ENCODE assay signal across 8 mouse cellular contexts in the genomic region with DNA sequence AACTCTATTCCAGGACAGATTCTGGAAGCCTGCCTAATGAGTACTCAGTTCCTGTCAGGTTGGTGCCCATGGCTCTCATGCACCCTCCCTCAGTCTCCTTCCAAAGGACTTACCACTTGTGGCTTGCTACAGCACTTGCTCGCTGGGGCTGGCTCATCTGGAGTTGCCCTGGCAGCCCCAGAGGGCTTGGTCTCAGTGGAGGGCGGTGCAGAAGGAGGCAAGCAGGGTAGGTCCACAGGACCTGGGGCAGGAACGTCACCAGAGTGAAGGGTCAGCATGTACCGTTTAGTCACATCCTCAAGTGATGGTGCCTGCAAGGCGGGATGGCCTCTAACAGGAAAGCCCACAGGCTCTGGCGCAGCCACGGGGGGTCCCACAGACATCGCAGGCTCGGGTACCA. TPM values are rescaled to one million over a fixed set of nuclear protein-coding genes. Genes with fewer than 3 reads are reported as not detected.
DNase-seq lines count a peak whose midpoint lies in the region; ATAC-seq and TF ChIP-seq lines count a peak whose summit lies in the region.

No protein-coding gene starts in this region.

- H3K4me3 ChIP-seq in left cerebral cortex, adult 2 months, result peak overlapping the region; percentile 20
- peak overlapping the region; percentile 85 for H3K4me3 ChIP-seq in hindbrain, embryonic 10.5 days
- peak overlapping the region; percentile 65 for H3K4me3 ChIP-seq in liver, embryonic 11.5 days (ENCODE audit: low read depth, low read length)
- peak overlapping the region; percentile 85 for H3K4me3 ChIP-seq in stomach, embryonic 14.5 days (ENCODE audit: low read depth, low read length)

- peak overlapping the region; percentile 75 for H3K27ac ChIP-seq in left cerebral cortex, adult 2 months
- H3K27ac ChIP-seq in hindbrain, embryonic 10.5 days, result peak overlapping the region; percentile 40; the same call in 1 of the 2 replicates
- H3K27ac ChIP-seq in liver, embryonic 11.5 days (ENCODE audit: low read depth, low read length), result no peak overlapping the region
- no peak overlapping the region for H3K27ac ChIP-seq in stomach, embryonic 14.5 days (ENCODE audit: low read length)

- H3K9me3 ChIP-seq in hindbrain, embryonic 10.5 days, result no peaks in the 10 kb centered on the region
- H3K9me3 ChIP-seq in liver, embryonic 11.5 days (ENCODE audit: control insufficient read depth, low read length), result no peaks in the 10 kb centered on the region
- H3K9me3 ChIP-seq in stomach, embryonic 14.5 days (ENCODE audit: control insufficient read depth, low read depth, low read length), result no peaks in the 10 kb centered on the region

- no peak for DNase-seq in left cerebral cortex, adult 2 months (ENCODE audit: extremely low spot score in 1 of 2, low spot score in 2 of 2)
- DNase-seq in left cerebral cortex, postnatal 36 days (ENCODE audit: low spot score in 2 of 2), result no peak
- no peak for DNase-seq in hindbrain, embryonic 10.5 days (ENCODE audit: low spot score)
- no peak for DNase-seq in liver, embryonic 11.5 days (ENCODE audit: low spot score)
- DNase-seq in gastrocnemius, postnatal 14 days, result no peak
- DNase-seq in thymus, postnatal 36 days, result no peak
- DNase-seq in gastrocnemius, adult 18-20 months (ENCODE audit: low spot score), result no peak

- peaks cover 34% of the 10 kb centered on the region for H3K36me3 ChIP-seq in hindbrain, embryonic 10.5 days
- H3K36me3 ChIP-seq in liver, embryonic 11.5 days (ENCODE audit: control insufficient read depth, insufficient read depth, low read length), result no peaks in the 10 kb centered on the region
- peaks cover 9% of the 10 kb centered on the region for H3K36me3 ChIP-seq in stomach, embryonic 14.5 days (ENCODE audit: control insufficient read depth, insufficient read depth, low read length)

- peak overlapping the region; percentile 93 for H3K4me2 ChIP-seq in liver, embryonic 11.5 days
- H3K4me2 ChIP-seq in stomach, embryonic 14.5 days (replicated peaks; ENCODE audit: low read depth, low read length), result peak overlapping the region; percentile 97

- peaks cover under 1% of the 10 kb centered on the region for H3K27me3 ChIP-seq in hindbrain, embryonic 10.5 days (ENCODE audit: insufficient read depth, poor library complexity, severe bottlenecking)
- H3K27me3 ChIP-seq in liver, embryonic 11.5 days (replicated peaks; ENCODE audit: control insufficient read depth, insufficient read depth, low read length), result peaks cover 49% of the 10 kb centered on the region
- no peaks in the 10 kb centered on the region for H3K27me3 ChIP-seq in stomach, embryonic 14.5 days (ENCODE audit: control insufficient read depth, insufficient read depth, low read length)

- no peak for ATAC-seq in liver, embryonic 11.5 days (replicated peaks; ENCODE audit: low FRiP score)
- ATAC-seq in stomach, embryonic 14.5 days (ENCODE audit: insufficient number of reproducible peaks, insufficient read depth, low FRiP score, low read depth), result no peak

- intact Hi-C loops in left cerebral cortex, adult 2 months (cut with DNase I), result no loop called here
- intact Hi-C loops in left cerebral cortex, postnatal 36 days (cut with DNase I), result no loop called here
- intact Hi-C loops in gastrocnemius, postnatal 14 days (cut with DNase I; ENCODE audit: low total_unique reads), result no loop called here

- WGBS in hindbrain, embryonic 10.5 days, result 53% methylated on average over 9 of the region's 9 CpGs
- WGBS in liver, embryonic 11.5 days, result 57% methylated on average over 9 of the region's 9 CpGs
- WGBS in stomach, embryonic 14.5 days, result 33% methylated on average over 9 of the region's 9 CpGs

- peaks cover 97% of the 10 kb centered on the region for H3K4me1 ChIP-seq in hindbrain, embryonic 10.5 days (replicated peaks)
- H3K4me1 ChIP-seq in liver, embryonic 11.5 days (replicated peaks; ENCODE audit: control insufficient read depth, insufficient read depth, low read length), result peaks cover 69% of the 10 kb centered on the region
- H3K4me1 ChIP-seq in stomach, embryonic 14.5 days (ENCODE audit: control insufficient read depth, insufficient read depth, low read length), result peaks cover 68% of the 10 kb centered on the region

- TF ChIP-seq CTCF in left cerebral cortex, adult 2 months (IDR thresholded peaks at IDR 0.05), result no peak

- H3K9ac ChIP-seq in liver, embryonic 11.5 days (ENCODE audit: low read depth, low read length), result no peak overlapping the region
- H3K9ac ChIP-seq in stomach, embryonic 14.5 days (replicated peaks; ENCODE audit: low read depth, low read length), result peak overlapping the region; percentile 50

RNA-seq across cellular contexts. Expression of a gene that starts 3.5 kb away (rescaled TPM):
- total RNA-seq in left cerebral cortex, adult 2 months (2021), result 100 to 1,000 TPM; 134 to 142 TPM
- 100 to 1,000 TPM; 128 to 134 TPM for total RNA-seq in left cerebral cortex, postnatal 36 days (2021)
- polyA plus RNA-seq in hindbrain, embryonic 10.5 days (2016; fragmentation: Nextera tagmentation; extraction: Ambion mirVana), result 6.7 and 8.2 TPM in 2 replicates
- polyA plus RNA-seq in liver, embryonic 11.5 days (2014; fragmentation: Nextera tagmentation; extraction: Ambion mirVana), result 4.5 and 5.4 TPM in 2 replicates
- 13.7 and 14.1 TPM in 2 replicates for polyA plus RNA-seq in stomach, embryonic 14.5 days (2014; fragmentation: Nextera tagmentation; extraction: Ambion mirVana)
- total RNA-seq in gastrocnemius, postnatal 14 days (2021), result 10 to 100 TPM; 21.9 to 25.7 TPM
- 10 to 100 TPM; 32.1 to 35.5 TPM for total RNA-seq in gastrocnemius, adult 18-20 months (2021)

RNA-seq across cellular contexts. Expression of a gene that starts 46.0 kb away (rescaled TPM):
- 1 to 10 TPM; 2.3 to 4.0 TPM for total RNA-seq in left cerebral cortex, adult 2 months (2021)
- 1 to 10 TPM; 3.3 to 3.8 TPM for total RNA-seq in left cerebral cortex, postnatal 36 days (2021)
- 2.3 and 3.3 TPM in 2 replicates for polyA plus RNA-seq in hindbrain, embryonic 10.5 days (2016; fragmentation: Nextera tagmentation; extraction: Ambion mirVana)
- polyA plus RNA-seq in liver, embryonic 11.5 days (2014; fragmentation: Nextera tagmentation; extraction: Ambion mirVana), result 4.1 and 4.3 TPM in 2 replicates
- 7.3 and 7.8 TPM in 2 replicates for polyA plus RNA-seq in stomach, embryonic 14.5 days (2014; fragmentation: Nextera tagmentation; extraction: Ambion mirVana)
- total RNA-seq in gastrocnemius, postnatal 14 days (2021), result 1 to 10 TPM; 1.6 to 2.1 TPM
- under 1 TPM; 0.59 to 0.90 TPM for total RNA-seq in gastrocnemius, adult 18-20 months (2021)

Comparison
In these comparisons a context has a peak if more than half of its experiments do, and no peak if none do; other contexts are left out.
1. H3K27ac ChIP-seq: peak in left cerebral cortex, adult 2 months (single experiment) and hindbrain, embryonic 10.5 days (single experiment); none in liver, embryonic 11.5 days (single experiment) and stomach, embryonic 14.5 days (single experiment).
2. H3K4me3 ChIP-seq: peak in every context shown above with its lines; median percentile 85 in hindbrain, embryonic 10.5 days; 85 in stomach, embryonic 14.5 days; 65 in liver, embryonic 11.5 days; 20 in left cerebral cortex, adult 2 months.